Mouse (Mus musculus): ENCODE data around the gene Mtfp1. TPM values are rescaled to one million over a fixed set of nuclear protein-coding genes. Genes with fewer than 3 reads are reported as not detected.

Mtfp1 gene
- total and polyA plus RNA-seq, 2 experiments: 16.6 to 41.5 TPM

DNA sequence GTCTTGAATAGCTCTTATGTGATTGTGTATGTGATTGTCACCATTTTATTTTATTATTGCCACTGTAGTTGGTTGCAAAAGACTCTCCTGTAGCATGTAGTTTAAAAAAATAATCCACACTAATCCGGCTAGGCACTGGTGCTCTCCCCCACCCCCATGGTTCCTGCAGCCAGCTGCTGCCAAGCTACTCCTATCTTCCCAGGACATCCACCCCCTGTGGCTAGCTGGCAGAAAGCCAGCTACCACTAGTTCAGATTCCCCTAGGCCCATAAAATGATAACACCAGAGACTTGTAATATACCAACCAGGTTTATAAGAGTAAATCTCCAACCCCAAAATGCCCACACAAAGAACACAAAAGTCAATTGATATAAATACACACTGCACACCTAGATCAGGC lies 9.0 kb downstream of the Mtfp1 start:
- WGBS: 70% methylated on average over 1 of the region's 1 CpGs
- no peak overlapping the region for H3K9ac ChIP-seq (ENCODE audit: low read depth, low read length)
- TF ChIP-seq POLR2A (IDR thresholded peaks at IDR 0.05; ENCODE audit: extremely low read depth, insufficient read depth, low read length) (no peak), CTCF (IDR thresholded peaks at IDR 0.05; ENCODE audit: low read depth, low read length) (no peak)
- no peaks in the 10 kb centered on the region for H3K79me2 ChIP-seq (ENCODE audit: control insufficient read depth, insufficient read depth, low read length)
- H3K4me1 ChIP-seq (ENCODE audit: control insufficient read depth, insufficient read depth, low read length): no peaks in the 10 kb centered on the region
- no peaks in the 10 kb centered on the region for H3K27me3 ChIP-seq (ENCODE audit: control insufficient read depth, insufficient read depth, low read length)
- no peak overlapping the region for H3K27ac ChIP-seq (replicated peaks; ENCODE audit: insufficient read depth, low read depth, low read length)
- H3K36me3 ChIP-seq (ENCODE audit: control insufficient read depth, insufficient read depth, low read length): peaks cover 5% of the 10 kb centered on the region; the same call in 1 of the 2 replicates
- no peak for DNase-seq (ENCODE audit: extremely low read depth, low read depth, low spot score)
- no peak overlapping the region for H3K4me3 ChIP-seq (ENCODE audit: insufficient read depth, low read depth, low read length)

DNA sequence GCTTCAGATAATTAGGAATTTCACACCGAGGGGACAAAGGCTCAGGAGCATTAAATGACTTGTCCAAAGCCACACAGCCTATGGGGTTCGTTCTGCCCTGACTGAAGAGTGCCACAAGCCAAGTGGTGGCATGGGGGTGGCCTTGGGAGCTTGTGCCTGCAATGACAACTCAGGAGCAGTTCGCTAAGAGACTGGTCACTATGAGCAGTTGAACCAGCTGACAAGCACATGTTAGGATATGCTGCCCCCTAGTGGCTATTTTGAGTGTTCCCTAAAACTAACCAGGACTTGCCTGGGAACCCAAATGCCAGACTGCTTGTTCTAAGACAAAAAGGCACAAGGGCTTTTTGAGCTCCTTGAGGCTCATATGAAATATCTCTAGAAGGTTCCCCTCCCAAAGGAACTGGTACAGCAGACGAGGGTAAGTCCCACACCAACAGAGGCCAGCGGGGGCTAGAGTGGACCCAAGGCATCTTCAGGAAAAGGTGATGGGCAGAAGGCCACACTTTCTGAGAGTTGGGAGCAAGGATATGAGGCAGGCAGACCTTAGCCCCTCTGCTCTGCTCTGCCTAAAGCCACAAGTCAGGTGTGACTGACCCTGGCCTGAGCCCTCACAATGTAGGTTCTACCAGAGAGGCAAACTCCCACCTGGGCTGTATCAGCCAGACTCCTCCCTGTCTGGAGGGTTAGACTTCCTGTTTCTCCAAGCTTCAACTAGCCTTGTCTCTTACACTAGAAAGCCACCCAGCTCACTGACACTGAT lies 11.7 kb downstream of the Mtfp1 start:
- WGBS: 33% methylated on average over 5 of the region's 5 CpGs

DNA sequence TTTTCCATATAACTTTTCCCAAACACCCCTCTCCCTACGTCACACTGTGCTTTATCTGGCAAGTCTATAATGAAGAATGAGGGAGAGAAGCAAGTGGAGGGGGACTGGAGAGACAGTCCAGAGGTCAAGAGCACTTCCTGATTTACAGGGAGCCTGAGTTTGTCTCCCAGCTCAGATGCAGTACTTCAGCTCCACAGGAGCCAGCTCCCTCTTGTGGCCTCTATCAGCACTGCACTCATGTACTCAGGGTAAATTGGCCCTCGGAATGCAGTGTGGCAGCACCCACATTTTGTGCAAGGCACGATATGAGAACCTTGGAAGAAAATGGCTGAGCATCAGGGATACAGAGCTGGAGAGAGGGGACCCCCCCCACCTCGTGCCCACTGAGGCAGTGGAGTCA lies 15.0 kb downstream of the Mtfp1 start:
- H3K4me1 ChIP-seq (ENCODE audit: control insufficient read depth, insufficient read depth, low read length): no peaks in the 10 kb centered on the region
- no peaks in the 10 kb centered on the region for H3K36me3 ChIP-seq (ENCODE audit: control insufficient read depth, insufficient read depth, low read length)
- peak; percentile 59 for DNase-seq (ENCODE audit: extremely low read depth, low read depth, low spot score)
- peak; percentile 93 for TF ChIP-seq CTCF (IDR thresholded peaks at IDR 0.05; ENCODE audit: low read depth, low read length)
- TF ChIP-seq POLR2A (IDR thresholded peaks at IDR 0.05; ENCODE audit: extremely low read depth, insufficient read depth, low read length): no peak
- no peak overlapping the region for H3K27ac ChIP-seq (replicated peaks; ENCODE audit: insufficient read depth, low read depth, low read length)
- H3K4me3 ChIP-seq (ENCODE audit: insufficient read depth, low read depth, low read length): no peak overlapping the region
- H3K9ac ChIP-seq (ENCODE audit: low read depth, low read length): no peak overlapping the region
- no peaks in the 10 kb centered on the region for H3K79me2 ChIP-seq (ENCODE audit: control insufficient read depth, insufficient read depth, low read length)
- no peaks in the 10 kb centered on the region for H3K27me3 ChIP-seq (ENCODE audit: control insufficient read depth, insufficient read depth, low read length)
- 7% methylated on average over 4 of the region's 4 CpGs for WGBS

More for the DNA sequence above, 11.7 kb downstream of the Mtfp1 start:
- no peaks in the 10 kb centered on the region for H3K27me3 ChIP-seq (ENCODE audit: control insufficient read depth, insufficient read depth, low read length)
- H3K27ac ChIP-seq (replicated peaks; ENCODE audit: insufficient read depth, low read depth, low read length): no peak overlapping the region
- no peak overlapping the region for H3K9ac ChIP-seq (ENCODE audit: low read depth, low read length)
- peak; percentile 57 for TF ChIP-seq CTCF (IDR thresholded peaks at IDR 0.05; ENCODE audit: low read depth, low read length)
- TF ChIP-seq POLR2A (IDR thresholded peaks at IDR 0.05; ENCODE audit: extremely low read depth, insufficient read depth, low read length): no peak
- H3K79me2 ChIP-seq (ENCODE audit: control insufficient read depth, insufficient read depth, low read length): no peaks in the 10 kb centered on the region
- no peak overlapping the region for H3K4me3 ChIP-seq (ENCODE audit: insufficient read depth, low read depth, low read length)
- peak; percentile 73 for DNase-seq (ENCODE audit: extremely low read depth, low read depth, low spot score)
- H3K36me3 ChIP-seq (ENCODE audit: control insufficient read depth, insufficient read depth, low read length): no peaks in the 10 kb centered on the region
- no peaks in the 10 kb centered on the region for H3K4me1 ChIP-seq (ENCODE audit: control insufficient read depth, insufficient read depth, low read length)

DNA sequence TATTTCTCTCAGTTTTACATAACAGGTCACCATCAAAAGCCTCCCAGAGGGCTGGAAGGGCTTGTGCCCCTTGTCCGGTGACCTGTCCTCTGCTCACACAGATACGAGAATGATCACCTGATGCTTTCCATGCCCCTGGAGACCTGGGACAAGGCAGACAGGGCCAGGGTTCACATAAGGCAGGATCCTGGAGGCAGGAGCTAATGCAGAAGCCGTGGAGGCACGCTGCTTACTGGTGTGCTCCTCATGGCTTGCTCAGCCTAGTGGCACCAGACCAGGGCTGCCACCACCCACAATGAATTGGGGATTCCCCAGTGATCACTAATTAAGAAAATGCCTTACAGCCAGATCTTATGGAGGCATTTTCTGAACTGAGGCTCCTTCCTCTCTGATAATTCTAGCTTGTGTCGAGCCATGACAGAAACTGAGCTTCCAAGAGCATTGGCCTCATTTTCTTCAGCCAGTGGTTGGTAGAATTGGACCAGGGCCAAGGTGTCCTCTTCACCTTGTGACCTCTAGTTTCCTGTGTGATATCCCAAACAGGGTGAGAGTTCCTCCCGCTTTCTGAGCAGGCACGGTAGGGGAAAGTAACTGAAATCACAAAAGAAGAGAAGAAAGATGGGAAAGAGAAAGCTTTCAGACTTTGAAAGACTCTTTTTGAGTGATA lies 16.8 kb downstream of the Mtfp1 start:
- Histone ChIP-seq H3K27me3 (ENCODE audit: control insufficient read depth, insufficient read depth, low read length) (no peaks in the 10 kb centered on the region; the same call in 1 of the 2 replicates), H3K27ac (replicated peaks; ENCODE audit: insufficient read depth, low read depth, low read length) (no peak overlapping the region), H3K4me3 (ENCODE audit: insufficient read depth, low read depth, low read length) (no peak overlapping the region), H3K36me3 (ENCODE audit: control insufficient read depth, insufficient read depth, low read length) (no peaks in the 10 kb centered on the region), H3K79me2 (ENCODE audit: control insufficient read depth, insufficient read depth, low read length) (no peaks in the 10 kb centered on the region), H3K9ac (ENCODE audit: low read depth, low read length) (no peak overlapping the region), H3K4me1 (ENCODE audit: control insufficient read depth, insufficient read depth, low read length) (no peaks in the 10 kb centered on the region)
- 59% methylated on average over 7 of the region's 7 CpGs for WGBS
- no peak for TF ChIP-seq CTCF (IDR thresholded peaks at IDR 0.05; ENCODE audit: low read depth, low read length)
- TF ChIP-seq POLR2A (IDR thresholded peaks at IDR 0.05; ENCODE audit: extremely low read depth, insufficient read depth, low read length): no peak
- DNase-seq (ENCODE audit: extremely low read depth, low read depth, low spot score): no peak

DNA sequence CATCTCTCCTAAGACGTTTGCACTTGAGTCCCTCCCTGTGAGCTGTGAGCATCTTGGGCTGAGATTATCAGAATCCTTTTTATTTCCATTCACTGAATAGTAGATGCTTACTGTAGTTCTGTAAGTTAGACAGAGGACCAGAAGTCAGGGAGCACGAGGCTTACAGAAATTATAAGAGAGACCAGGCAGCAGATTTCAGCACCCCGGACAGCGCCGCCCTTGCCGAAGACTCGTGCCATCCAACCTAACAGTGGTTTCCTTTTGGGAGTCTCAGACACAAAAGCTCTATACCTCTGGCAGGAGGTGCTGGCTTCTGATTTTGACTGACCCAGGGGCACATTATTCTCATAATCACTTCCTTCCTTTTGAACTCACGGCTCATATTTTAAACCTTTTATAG lies 18.6 kb downstream of the Mtfp1 start:
- H3K79me2 ChIP-seq (ENCODE audit: control insufficient read depth, insufficient read depth, low read length): no peaks in the 10 kb centered on the region
- TF ChIP-seq CTCF (IDR thresholded peaks at IDR 0.05; ENCODE audit: low read depth, low read length) (no peak), POLR2A (IDR thresholded peaks at IDR 0.05; ENCODE audit: extremely low read depth, insufficient read depth, low read length) (no peak)
- no peaks in the 10 kb centered on the region for H3K36me3 ChIP-seq (ENCODE audit: control insufficient read depth, insufficient read depth, low read length)
- no peak overlapping the region for H3K27ac ChIP-seq (replicated peaks; ENCODE audit: insufficient read depth, low read depth, low read length)
- 11% methylated on average over 8 of the region's 8 CpGs for WGBS
- no peaks in the 10 kb centered on the region; the same call in 1 of the 2 replicates for H3K27me3 ChIP-seq (ENCODE audit: control insufficient read depth, insufficient read depth, low read length)
- no peak for DNase-seq (ENCODE audit: extremely low read depth, low read depth, low spot score)
- H3K4me1 ChIP-seq (ENCODE audit: control insufficient read depth, insufficient read depth, low read length): no peaks in the 10 kb centered on the region
- no peak overlapping the region for H3K9ac ChIP-seq (ENCODE audit: low read depth, low read length)
- no peak overlapping the region for H3K4me3 ChIP-seq (ENCODE audit: insufficient read depth, low read depth, low read length)

DNA sequence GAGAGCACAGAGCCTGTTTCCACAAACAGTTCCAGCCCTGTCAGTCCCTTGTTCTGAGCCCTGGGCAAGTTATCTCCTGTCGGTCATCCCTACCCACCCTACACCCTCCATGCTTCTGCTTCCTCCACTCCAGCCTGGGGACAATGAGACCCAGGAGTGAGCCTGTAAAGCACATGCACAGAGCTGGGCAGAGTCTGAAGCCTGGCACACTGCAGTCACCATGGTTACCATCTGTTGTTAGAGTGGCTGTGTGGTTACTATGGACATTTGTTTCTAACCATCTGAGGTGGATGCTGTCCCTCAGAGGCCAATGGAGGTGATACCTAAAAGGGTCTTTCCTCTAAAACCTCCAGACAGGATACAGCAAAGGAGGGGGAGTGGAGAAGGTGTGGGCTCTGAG lies 25.6 kb downstream of the Mtfp1 start:
- H3K4me3 ChIP-seq (ENCODE audit: insufficient read depth, low read depth, low read length): no peak overlapping the region
- no peaks in the 10 kb centered on the region for H3K79me2 ChIP-seq (ENCODE audit: control insufficient read depth, insufficient read depth, low read length)
- no peaks in the 10 kb centered on the region; the same call in 1 of the 2 replicates for H3K27me3 ChIP-seq (ENCODE audit: control insufficient read depth, insufficient read depth, low read length)
- DNase-seq (ENCODE audit: extremely low read depth, low read depth, low spot score): no peak
- no peak for TF ChIP-seq POLR2A (IDR thresholded peaks at IDR 0.05; ENCODE audit: extremely low read depth, insufficient read depth, low read length)
- TF ChIP-seq CTCF (IDR thresholded peaks at IDR 0.05; ENCODE audit: low read depth, low read length): no peak
- no peak overlapping the region for H3K9ac ChIP-seq (ENCODE audit: low read depth, low read length)
- H3K27ac ChIP-seq (replicated peaks; ENCODE audit: insufficient read depth, low read depth, low read length): no peak overlapping the region
- no peaks in the 10 kb centered on the region for H3K4me1 ChIP-seq (ENCODE audit: control insufficient read depth, insufficient read depth, low read length)
- no peaks in the 10 kb centered on the region for H3K36me3 ChIP-seq (ENCODE audit: control insufficient read depth, insufficient read depth, low read length)
- 72% methylated on average over 1 of the region's 1 CpGs for WGBS
